Mouse (Mus musculus): Measurements from ENCODE around the gene Heatr3. TPM values are rescaled to one million over a fixed set of nuclear protein-coding genes. Genes with fewer than 3 reads are reported as not detected.

Gene Heatr3
- total RNA-seq (2023), result 1 to 10 TPM; 7.6 to 9.5 TPM

DNA sequence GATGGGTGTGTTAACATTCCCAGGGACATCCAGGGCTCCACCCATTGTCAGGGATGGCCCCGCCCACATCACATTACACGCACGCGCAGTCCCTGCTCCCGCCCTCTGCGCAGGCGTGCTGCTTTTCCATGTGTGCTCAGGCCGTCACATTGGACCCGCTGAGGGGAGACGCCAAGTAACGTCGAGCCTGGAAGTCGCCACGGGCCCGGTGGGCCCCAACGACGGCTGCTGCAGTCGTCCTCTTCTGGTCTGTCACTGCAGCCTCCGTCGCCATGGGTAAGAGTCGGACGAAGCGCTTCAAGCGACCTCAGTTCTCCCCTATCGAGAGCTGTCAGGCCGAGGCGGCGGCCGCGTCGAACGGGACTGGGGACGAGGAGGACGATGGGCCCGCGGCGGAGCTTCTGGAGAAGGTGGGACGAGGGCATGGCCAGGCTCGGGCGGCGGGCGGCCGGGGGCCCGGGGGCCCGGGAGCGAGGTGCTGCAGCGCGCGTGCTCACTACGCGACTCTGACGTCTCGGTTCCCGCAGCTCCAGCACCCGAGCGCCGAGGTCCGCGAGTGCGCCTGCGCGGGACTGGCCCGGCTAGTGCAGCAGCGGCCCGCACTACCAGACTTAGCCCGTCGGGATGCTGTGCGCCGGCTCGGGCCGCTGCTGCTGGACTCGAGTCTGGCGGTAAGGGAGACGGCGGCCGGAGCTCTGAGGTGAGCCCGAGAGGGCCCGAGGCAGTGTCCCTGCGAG, at the start of gene Heatr3:
Gene Heatr3 (plus strand): TSS at position 108 of the 737 bp plus-strand sequence.

DNA sequence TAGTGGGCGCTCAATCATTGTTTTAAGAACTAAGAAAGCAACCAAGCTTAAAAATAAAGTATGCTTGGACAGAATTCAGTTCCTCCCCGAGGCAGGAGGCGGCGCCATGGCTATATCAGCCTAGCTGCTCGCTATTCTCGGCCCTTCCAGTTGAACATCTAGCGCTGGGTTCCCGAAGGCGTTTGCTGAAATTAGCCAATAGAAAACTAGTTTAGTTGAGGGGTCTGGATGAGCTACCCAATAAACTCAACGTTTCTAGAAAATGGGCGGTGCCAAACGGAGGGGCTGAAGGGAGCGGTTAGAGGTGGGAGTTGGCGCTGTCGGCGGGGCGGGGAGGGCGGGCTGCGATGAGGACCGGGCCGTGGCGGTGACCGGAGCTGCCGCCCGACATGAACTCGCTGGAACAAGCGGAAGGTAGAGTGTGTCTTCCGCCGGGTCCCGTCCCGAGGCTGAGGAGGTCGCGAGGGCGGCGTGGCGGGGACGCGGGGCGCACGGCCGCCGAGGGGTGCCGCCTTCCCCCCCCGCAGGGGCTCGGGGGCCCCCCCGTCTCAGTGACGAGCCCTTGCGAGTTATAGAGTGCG, 19.1 kb upstream of the Heatr3 start, which contains the start of gene Cnep1r1:
Gene Cnep1r1 (plus strand): TSS at position 314 of the 581 bp plus-strand sequence.

DNA sequence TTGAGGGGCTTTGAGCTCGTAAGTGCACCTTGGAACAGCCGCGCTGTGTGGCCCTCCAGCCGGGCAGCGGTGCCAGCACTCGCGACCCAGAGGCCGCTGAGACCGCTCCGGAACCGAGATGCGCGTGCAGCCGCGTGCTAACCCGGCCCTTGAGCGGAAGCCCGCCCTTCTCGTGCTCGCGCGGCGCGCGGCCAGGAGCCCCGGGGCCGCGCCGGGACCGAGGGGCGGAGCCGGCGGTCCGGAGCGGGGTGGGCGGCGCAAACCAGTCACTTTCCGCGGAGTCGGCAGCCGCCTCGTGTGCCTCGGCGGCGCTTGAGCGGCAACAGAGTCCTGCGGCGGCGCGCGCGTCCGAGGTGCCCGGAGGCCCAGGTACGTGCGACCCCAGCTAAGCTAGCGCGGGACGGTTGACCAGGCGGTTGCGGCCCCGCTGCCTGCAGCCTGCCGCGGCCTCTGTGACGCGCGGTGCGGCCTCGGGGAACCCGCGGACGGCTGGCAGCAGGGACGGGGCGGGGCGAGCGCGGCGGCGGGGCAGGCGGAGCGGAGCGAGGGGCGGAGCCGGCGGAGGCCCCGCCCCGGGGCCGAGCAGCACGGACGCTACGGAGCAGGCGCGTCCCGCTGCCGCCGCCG, 61.4 kb downstream of the Heatr3 start, which contains the start of gene Tent4b:
Gene Tent4b (plus strand): TSS at position 269 of the 627 bp plus-strand sequence.

Other genes with a start within 250 kb of the Heatr3 start
- not detected for gene Zfp423, start 178.3 kb upstream of the Heatr3 start, total RNA-seq (2023)
- gene Cnep1r1, start 19.1 kb upstream of the Heatr3 start, total RNA-seq (2023), result 10 to 100 TPM; 18.2 to 21.3 TPM
- 10 to 100 TPM; 23.8 to 26.3 TPM for gene Tent4b, start 61.4 kb downstream of the Heatr3 start, total RNA-seq (2023)
- gene Adcy7, start 134.5 kb downstream of the Heatr3 start, total RNA-seq (2023), result 10 to 100 TPM; 64.3 to 71.0 TPM
- 10 to 100 TPM; 48.5 to 66.6 TPM for gene Brd7, start 224.3 kb downstream of the Heatr3 start, total RNA-seq (2023)